Mouse (Mus musculus): ENCODE results near the gene Gnat1. TPM values are rescaled to one million over a fixed set of nuclear protein-coding genes. Genes with fewer than 3 reads are reported as not detected.

The Gnat1 gene
- polyA plus RNA-seq, 1 experiment from 2014 or later = 1.4 TPM

- no peaks in the 10 kb centered on the region; the same call in none of the 2 replicates for H3K36me3 ChIP-seq (ENCODE audit: control insufficient read depth, insufficient read depth, low read length)
- H3K27ac ChIP-seq (ENCODE audit: low read depth, low read length) = peak overlapping the region; percentile 100
- DNase-seq (ENCODE audit: low spot score, missing footprints) (no peak), ATAC-seq (ENCODE audit: low FRiP score) (peak; percentile 8; the same call in 1 of the 2 replicates)
- H3K27me3 ChIP-seq (ENCODE audit: control insufficient read depth, insufficient read depth, low read length) = no peaks in the 10 kb centered on the region
- peaks cover 78% of the 10 kb centered on the region for H3K4me1 ChIP-seq (ENCODE audit: control insufficient read depth, insufficient read depth, low read length)
- peak overlapping the region; percentile 85 for H3K9ac ChIP-seq (ENCODE audit: low read length)
- peak overlapping the region; percentile 28 for H3K4me3 ChIP-seq (ENCODE audit: low read depth, low read length)
- H3K4me2 ChIP-seq = peak overlapping the region; percentile 97
- 7% methylated on average over 14 of the region's 14 CpGs for WGBS
- no peaks in the 10 kb centered on the region for H3K9me3 ChIP-seq (ENCODE audit: control insufficient read depth, low read length)
Observed at GRCm38 (mm10) chr9:107629901-107630425, 49.5 kb downstream of the Gnat1 start.

- Histone ChIP-seq H3K4me1 (ENCODE audit: control insufficient read depth, insufficient read depth, low read length) (peaks cover 78% of the 10 kb centered on the region), H3K36me3 (ENCODE audit: control insufficient read depth, insufficient read depth, low read length) (no peaks in the 10 kb centered on the region; the same call in none of the 2 replicates), H3K27ac (ENCODE audit: low read depth, low read length) (peak overlapping the region; percentile 100), H3K4me3 (ENCODE audit: low read depth, low read length) (peak overlapping the region; percentile 28; the same call in 1 of the 2 replicates), H3K9me3 (ENCODE audit: control insufficient read depth, low read length) (no peaks in the 10 kb centered on the region), H3K27me3 (ENCODE audit: control insufficient read depth, insufficient read depth, low read length) (no peaks in the 10 kb centered on the region), H3K9ac (ENCODE audit: low read length) (peak overlapping the region; percentile 85), H3K4me2 (peak overlapping the region; percentile 97)
- ATAC-seq (ENCODE audit: low FRiP score) = no peak
- peak; percentile 81 for DNase-seq (ENCODE audit: low spot score, missing footprints)
- 27% methylated on average over 4 of the region's 4 CpGs for WGBS
Observed at GRCm38 (mm10) chr9:107629411-107629730, 50.1 kb downstream of the Gnat1 start.

- Histone ChIP-seq H3K9me3 (ENCODE audit: control insufficient read depth, low read length) (no peaks in the 10 kb centered on the region), H3K4me1 (ENCODE audit: control insufficient read depth, insufficient read depth, low read length) (peaks cover 78% of the 10 kb centered on the region), H3K4me2 (peak overlapping the region; percentile 97), H3K9ac (ENCODE audit: low read length) (peak overlapping the region; percentile 85), H3K27me3 (ENCODE audit: control insufficient read depth, insufficient read depth, low read length) (no peaks in the 10 kb centered on the region), H3K36me3 (ENCODE audit: control insufficient read depth, insufficient read depth, low read length) (no peaks in the 10 kb centered on the region; the same call in none of the 2 replicates), H3K4me3 (ENCODE audit: low read depth, low read length) (peak overlapping the region; percentile 4; the same call in 1 of the 2 replicates), H3K27ac (ENCODE audit: low read depth, low read length) (peak overlapping the region; percentile 100)
- DNase-seq (ENCODE audit: low spot score, missing footprints) = peak; percentile 86
- WGBS = 30% methylated on average over 15 of the region's 15 CpGs
- ATAC-seq (ENCODE audit: low FRiP score) = no peak
Observed at GRCm38 (mm10) chr9:107628721-107629410, 50.6 kb downstream of the Gnat1 start.

GRCm38 (mm10) chr9:107627387-107628255 lies 51.9 kb downstream of the Gnat1 start:
- 16% methylated on average over 20 of the region's 20 CpGs for WGBS
- Histone ChIP-seq H3K36me3 (ENCODE audit: control insufficient read depth, insufficient read depth, low read length) (no peaks in the 10 kb centered on the region; the same call in none of the 2 replicates), H3K27ac (ENCODE audit: low read depth, low read length) (peak overlapping the region; percentile 100), H3K9me3 (ENCODE audit: control insufficient read depth, low read length) (no peaks in the 10 kb centered on the region), H3K9ac (ENCODE audit: low read length) (peak overlapping the region; percentile 74), H3K4me1 (ENCODE audit: control insufficient read depth, insufficient read depth, low read length) (peaks cover 72% of the 10 kb centered on the region), H3K27me3 (ENCODE audit: control insufficient read depth, insufficient read depth, low read length) (no peaks in the 10 kb centered on the region), H3K4me2 (peak overlapping the region; percentile 97), H3K4me3 (ENCODE audit: low read depth, low read length) (peak overlapping the region; percentile 9; the same call in 1 of the 2 replicates)
- no peak for ATAC-seq (ENCODE audit: low FRiP score)
- peak; percentile 93 for DNase-seq (ENCODE audit: low spot score, missing footprints)

GRCm38 (mm10) chr9:107626844-107627277 lies 52.7 kb downstream of the Gnat1 start:
- ATAC-seq (ENCODE audit: low FRiP score) = peak; percentile 86
- H3K36me3 ChIP-seq (ENCODE audit: control insufficient read depth, insufficient read depth, low read length) = no peaks in the 10 kb centered on the region; the same call in none of the 2 replicates
- peaks cover 65% of the 10 kb centered on the region for H3K4me1 ChIP-seq (ENCODE audit: control insufficient read depth, insufficient read depth, low read length)
- 0% methylated on average over 2 of the region's 2 CpGs for WGBS
- DNase-seq (ENCODE audit: low spot score, missing footprints) = peak; percentile 99
- peak overlapping the region; percentile 74 for H3K9ac ChIP-seq (ENCODE audit: low read length)
- peak overlapping the region; percentile 100 for H3K27ac ChIP-seq (ENCODE audit: low read depth, low read length)
- H3K4me2 ChIP-seq = peak overlapping the region; percentile 97
- H3K9me3 ChIP-seq (ENCODE audit: control insufficient read depth, low read length) = no peaks in the 10 kb centered on the region
- H3K4me3 ChIP-seq (ENCODE audit: low read depth, low read length) = 0 out of 2 replicates have a peak overlapping the region, but pooled peaks have one; percentile 13
- H3K27me3 ChIP-seq (ENCODE audit: control insufficient read depth, insufficient read depth, low read length) = no peaks in the 10 kb centered on the region

- H3K4me1 ChIP-seq (ENCODE audit: control insufficient read depth, insufficient read depth, low read length) = peaks cover 59% of the 10 kb centered on the region
- no peaks in the 10 kb centered on the region for H3K9me3 ChIP-seq (ENCODE audit: control insufficient read depth, low read length)
- WGBS = 29% methylated on average over 15 of the region's 15 CpGs
- H3K4me2 ChIP-seq = peak overlapping the region; percentile 97
- H3K9ac ChIP-seq (ENCODE audit: low read length) = peak overlapping the region; percentile 61
- no peaks in the 10 kb centered on the region for H3K27me3 ChIP-seq (ENCODE audit: control insufficient read depth, insufficient read depth, low read length)
- ATAC-seq (ENCODE audit: low FRiP score) (no peak; the same call in 1 of the 2 replicates), DNase-seq (ENCODE audit: low spot score, missing footprints) (peak; percentile 84)
- H3K27ac ChIP-seq (ENCODE audit: low read depth, low read length) = peak overlapping the region; percentile 100
- peaks cover 1% of the 10 kb centered on the region for H3K36me3 ChIP-seq (ENCODE audit: control insufficient read depth, insufficient read depth, low read length)
- H3K4me3 ChIP-seq (ENCODE audit: low read depth, low read length) = peak overlapping the region; percentile 13; the same call in 1 of the 2 replicates
Observed at GRCm38 (mm10) chr9:107626158-107626843, 53.2 kb downstream of the Gnat1 start.

- 89% methylated on average over 12 of the region's 12 CpGs for WGBS
- H3K4me1 ChIP-seq (ENCODE audit: control insufficient read depth, insufficient read depth, low read length) = peaks cover 52% of the 10 kb centered on the region
- no peaks in the 10 kb centered on the region for H3K9me3 ChIP-seq (ENCODE audit: control insufficient read depth, low read length)
- peaks cover 2% of the 10 kb centered on the region for H3K36me3 ChIP-seq (ENCODE audit: control insufficient read depth, insufficient read depth, low read length)
- no peaks in the 10 kb centered on the region for H3K27me3 ChIP-seq (ENCODE audit: control insufficient read depth, insufficient read depth, low read length)
- DNase-seq (ENCODE audit: low spot score, missing footprints) (no peak), ATAC-seq (ENCODE audit: low FRiP score) (no peak)
- no peak overlapping the region; the same call in 1 of the 2 replicates for H3K4me2 ChIP-seq
- no peak overlapping the region for H3K27ac ChIP-seq (ENCODE audit: low read depth, low read length)
- H3K9ac ChIP-seq (ENCODE audit: low read length) = no peak overlapping the region
- H3K4me3 ChIP-seq (ENCODE audit: low read depth, low read length) = no peak overlapping the region
Observed at GRCm38 (mm10) chr9:107625351-107626128, 54.0 kb downstream of the Gnat1 start.

- Histone ChIP-seq H3K36me3 (ENCODE audit: control insufficient read depth, insufficient read depth, low read length) (peaks cover 5% of the 10 kb centered on the region), H3K4me2 (no peak overlapping the region), H3K4me3 (ENCODE audit: low read depth, low read length) (no peak overlapping the region), H3K9me3 (ENCODE audit: control insufficient read depth, low read length) (no peaks in the 10 kb centered on the region), H3K4me1 (ENCODE audit: control insufficient read depth, insufficient read depth, low read length) (peaks cover 46% of the 10 kb centered on the region), H3K27ac (ENCODE audit: low read depth, low read length) (no peak overlapping the region), H3K9ac (ENCODE audit: low read length) (no peak overlapping the region; the same call in 1 of the 2 replicates), H3K27me3 (ENCODE audit: control insufficient read depth, insufficient read depth, low read length) (no peaks in the 10 kb centered on the region)
- DNase-seq (ENCODE audit: low spot score, missing footprints) (no peak), ATAC-seq (ENCODE audit: low FRiP score) (no peak)
- WGBS = 80% methylated on average over 3 of the region's 3 CpGs
Observed at GRCm38 (mm10) chr9:107624951-107625350, 54.6 kb downstream of the Gnat1 start.

All from midbrain, embryonic 11.5 days (tissue).